Mouse (Mus musculus) embryonic facial prominence, embryonic 11.5 days (tissue): Measurements from ENCODE around the gene Smad1. TPM values are rescaled to one million over a fixed set of nuclear protein-coding genes. Genes with fewer than 3 reads are reported as not detected.
A peak's percentile ranks its signal among the peaks of the same experiment; 100 is the strongest.

Experiments
- ATAC-seq: fragments of 200-750 bp; cut with Nextera tagmentation; replicated peaks from 2 replicates; pipeline ENCODE4 v1.8.0; 2017; ENCODE audit warnings: low read depth; ENCODE audit not compliant: insufficient number of reproducible peaks, low FRiP score, low TSS enrichment
- DNase-seq: peaks from one replicate; pipeline ENCODE4 v3.0.0-alpha.2; 2015; ENCODE audit warnings: low spot score
- H3K27ac ChIP-seq: fragments of 300-500 bp; sonication (generic); replicated peaks from 2 replicates; pipeline ENCODE4 v1.5.1; 2014; ENCODE audit warnings: mild to moderate bottlenecking, low read depth, low read length, control low read depth
- H3K27me3 ChIP-seq: fragments of 300-500 bp; sonication (generic); 2 replicates; pipeline ENCODE4 v1.6.1; 2014; ENCODE audit warnings: mild to moderate bottlenecking, low read length, moderate library complexity, mixed read lengths; ENCODE audit not compliant: control insufficient read depth, insufficient read depth
- H3K36me3 ChIP-seq: fragments of 300-500 bp; sonication (generic); replicated peaks from 2 replicates; pipeline ENCODE4 v1.6.1; 2014; ENCODE audit warnings: low read depth, mild to moderate bottlenecking, low read length, moderate library complexity, mixed read lengths; ENCODE audit not compliant: control insufficient read depth, insufficient read depth
- H3K4me1 ChIP-seq: fragments of 300-500 bp; sonication (generic); 2 replicates; pipeline ENCODE4 v1.6.1; 2014; ENCODE audit warnings: low read length, mixed read lengths; ENCODE audit not compliant: control insufficient read depth, insufficient read depth
- H3K4me2 ChIP-seq: fragments of 300-500 bp; sonication (generic); 2 replicates; pipeline ENCODE4 v1.6.1; 2014; ENCODE audit warnings: low read depth, mild to moderate bottlenecking, control low read depth, low read length, moderate library complexity
- H3K4me3 ChIP-seq: fragments of 300-500 bp; sonication (generic); 2 replicates; pipeline ENCODE4 v1.5.1; 2014; ENCODE audit warnings: low read depth, low read length, control low read depth
- H3K9ac ChIP-seq: fragments of 300-500 bp; sonication (generic); replicated peaks from 2 replicates; pipeline ENCODE4 v1.6.1; 2014; ENCODE audit warnings: mild to moderate bottlenecking, control low read depth, low read length
- H3K9me3 ChIP-seq: fragments of 300-500 bp; sonication (generic); replicated peaks from 2 replicates; pipeline ENCODE4 v1.6.1; 2016; ENCODE audit warnings: mild to moderate bottlenecking, low read length, inconsistent platforms, mixed read lengths; ENCODE audit not compliant: control insufficient read depth
- WGBS: fragments of 180-500 bp; shearing (Covaris S2); extraction: QIAGEN DNeasy Blood & Tissue Kit; methylation state at CpG from one replicate; pipeline ENCODE4 v1.1.7; 2014; 5-methylcytosine and 5-hydroxymethylcytosine counted together
- polyA plus RNA-seq: library from polyadenylated mRNA; unstranded; fragments of >200 nt; fragmentation: Nextera tagmentation; extraction: Ambion mirVana; gene quantifications from 2 replicates; pipeline ENCODE4 v1.2.1, GENCODE M21; 2014

Gene Smad1
- polyA plus RNA-seq, 1 experiment from 2014 or later: 63.5 TPM

DNA sequence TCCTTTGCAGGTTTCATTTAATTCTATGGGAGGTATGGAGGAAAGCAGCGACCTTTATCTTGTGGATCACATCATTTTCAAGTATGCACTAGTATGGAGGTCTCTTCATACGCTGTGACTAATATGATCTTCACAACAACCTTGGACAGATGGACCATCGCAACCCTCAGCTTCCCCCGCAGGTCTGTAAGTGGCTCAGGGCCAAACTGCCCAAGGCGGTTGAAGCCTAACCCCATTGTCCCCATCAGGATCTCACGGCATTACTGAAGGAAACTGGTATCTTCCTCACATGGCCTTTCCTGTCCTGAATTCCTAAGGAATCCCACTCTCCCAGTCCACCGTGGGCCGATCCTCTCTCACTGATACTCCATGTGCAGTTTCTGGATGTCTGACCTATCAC is 34.5 kb downstream of the Smad1 start:
- H3K36me3 ChIP-seq: peaks cover 4% of the 10 kb centered on the region
- no peak overlapping the region for H3K27ac ChIP-seq
- ATAC-seq (no peak), DNase-seq (no peak)
- H3K4me3 ChIP-seq: no peak overlapping the region
- H3K4me1 ChIP-seq: no peaks in the 10 kb centered on the region
- H3K9ac ChIP-seq: no peak overlapping the region
- no peak overlapping the region for H3K4me2 ChIP-seq
- WGBS: 88% methylated on average over 8 of the region's 8 CpGs
- H3K9me3 ChIP-seq: no peaks in the 10 kb centered on the region
- no peaks in the 10 kb centered on the region for H3K27me3 ChIP-seq

DNA sequence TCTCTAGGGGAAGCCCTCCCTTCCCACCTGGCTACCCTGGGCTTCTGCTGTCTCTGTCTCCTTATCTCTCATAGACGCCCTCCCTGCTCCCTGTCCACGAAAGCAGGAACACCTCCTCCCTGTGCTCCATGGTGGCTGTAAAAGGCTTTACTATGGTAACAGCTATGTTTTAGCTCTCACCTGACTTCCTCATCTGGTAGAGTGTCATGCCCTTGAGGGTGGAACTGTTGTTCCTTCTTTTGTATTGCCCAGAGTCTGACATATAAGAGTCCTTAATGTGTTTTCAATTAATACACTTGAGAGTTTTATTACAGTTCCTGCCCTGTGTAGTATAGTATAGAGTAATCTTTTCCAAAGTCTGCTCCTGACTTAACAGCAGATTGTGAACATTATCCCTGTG is 36.9 kb downstream of the Smad1 start:
- H3K4me2 ChIP-seq: no peak overlapping the region
- H3K27ac ChIP-seq: no peak overlapping the region
- ATAC-seq (no peak), DNase-seq (no peak)
- H3K9me3 ChIP-seq: no peaks in the 10 kb centered on the region
- H3K9ac ChIP-seq: no peak overlapping the region
- no peak overlapping the region for H3K4me3 ChIP-seq
- 83% methylated on average over 2 of the region's 2 CpGs for WGBS
- no peaks in the 10 kb centered on the region for H3K4me1 ChIP-seq
- no peaks in the 10 kb centered on the region for H3K36me3 ChIP-seq
- no peaks in the 10 kb centered on the region for H3K27me3 ChIP-seq

DNA sequence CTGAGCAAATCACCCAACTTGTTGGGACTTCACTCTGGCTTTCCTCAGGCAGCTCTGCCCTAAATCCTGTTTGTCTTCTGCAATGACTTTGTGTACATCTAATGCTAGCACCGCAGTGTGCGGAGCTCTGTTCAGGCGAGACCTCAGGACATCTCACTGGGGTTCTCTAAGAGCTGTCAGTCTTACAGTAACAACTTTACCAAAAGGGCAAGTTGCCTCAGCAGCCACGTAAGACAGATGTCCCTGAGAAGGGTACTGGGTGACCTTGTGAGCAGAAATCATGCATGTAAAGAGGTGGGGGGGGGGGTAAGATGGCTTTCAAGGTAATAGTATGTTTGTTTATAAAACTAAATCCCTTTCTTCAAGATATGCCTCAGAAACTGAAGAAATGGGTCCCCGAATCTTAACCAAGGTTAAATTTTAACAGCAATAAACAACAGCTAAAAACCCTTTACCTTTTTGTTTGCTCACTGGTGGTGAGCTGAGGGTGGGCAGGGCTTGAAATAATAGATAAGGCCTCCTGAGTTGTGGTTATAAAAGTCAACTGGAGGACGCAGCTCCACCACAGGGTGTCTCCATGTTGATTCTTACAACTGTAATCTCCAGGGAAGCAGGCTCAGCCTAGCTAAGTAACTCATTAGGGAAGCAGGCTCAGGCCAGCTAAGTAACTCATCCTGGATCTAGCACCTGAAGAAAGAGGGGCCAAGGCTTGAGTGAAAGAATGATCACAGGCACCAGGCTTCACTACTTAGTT is 38.4 kb downstream of the Smad1 start:
- no peaks in the 10 kb centered on the region for H3K9me3 ChIP-seq
- H3K27me3 ChIP-seq: no peaks in the 10 kb centered on the region
- no peaks in the 10 kb centered on the region for H3K4me1 ChIP-seq
- H3K4me2 ChIP-seq: no peak overlapping the region
- 79% methylated on average over 6 of the region's 6 CpGs for WGBS
- H3K27ac ChIP-seq: no peak overlapping the region
- ATAC-seq: no peak
- no peak overlapping the region for H3K9ac ChIP-seq
- no peak for DNase-seq
- no peak overlapping the region for H3K4me3 ChIP-seq
- no peaks in the 10 kb centered on the region for H3K36me3 ChIP-seq

DNA sequence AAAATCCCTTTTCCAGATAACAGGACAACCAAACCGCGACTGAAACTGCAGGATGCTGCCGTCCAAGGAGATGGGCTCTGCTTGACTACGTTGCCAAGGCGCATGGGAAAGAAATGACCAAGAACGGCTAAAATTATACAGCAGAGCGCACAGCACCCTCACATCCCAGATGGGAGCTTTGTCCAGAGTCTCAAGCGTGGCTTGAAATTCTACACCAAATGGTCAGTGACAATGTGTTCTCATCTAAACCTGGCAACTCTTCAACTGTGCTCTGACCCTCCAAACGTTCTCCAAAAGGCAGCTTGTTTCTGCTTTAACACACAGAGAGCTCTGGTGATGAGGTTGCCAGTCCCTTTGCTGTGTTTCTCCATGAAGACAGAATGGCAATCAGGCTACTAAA is 39.0 kb downstream of the Smad1 start:
- Histone ChIP-seq H3K9ac (no peak overlapping the region), H3K4me3 (no peak overlapping the region), H3K4me2 (no peak overlapping the region), H3K27ac (no peak overlapping the region), H3K36me3 (no peaks in the 10 kb centered on the region), H3K27me3 (no peaks in the 10 kb centered on the region), H3K9me3 (no peaks in the 10 kb centered on the region), H3K4me1 (no peaks in the 10 kb centered on the region)
- ATAC-seq (no peak), DNase-seq (no peak)
- WGBS: 73% methylated on average over 9 of the region's 9 CpGs

DNA sequence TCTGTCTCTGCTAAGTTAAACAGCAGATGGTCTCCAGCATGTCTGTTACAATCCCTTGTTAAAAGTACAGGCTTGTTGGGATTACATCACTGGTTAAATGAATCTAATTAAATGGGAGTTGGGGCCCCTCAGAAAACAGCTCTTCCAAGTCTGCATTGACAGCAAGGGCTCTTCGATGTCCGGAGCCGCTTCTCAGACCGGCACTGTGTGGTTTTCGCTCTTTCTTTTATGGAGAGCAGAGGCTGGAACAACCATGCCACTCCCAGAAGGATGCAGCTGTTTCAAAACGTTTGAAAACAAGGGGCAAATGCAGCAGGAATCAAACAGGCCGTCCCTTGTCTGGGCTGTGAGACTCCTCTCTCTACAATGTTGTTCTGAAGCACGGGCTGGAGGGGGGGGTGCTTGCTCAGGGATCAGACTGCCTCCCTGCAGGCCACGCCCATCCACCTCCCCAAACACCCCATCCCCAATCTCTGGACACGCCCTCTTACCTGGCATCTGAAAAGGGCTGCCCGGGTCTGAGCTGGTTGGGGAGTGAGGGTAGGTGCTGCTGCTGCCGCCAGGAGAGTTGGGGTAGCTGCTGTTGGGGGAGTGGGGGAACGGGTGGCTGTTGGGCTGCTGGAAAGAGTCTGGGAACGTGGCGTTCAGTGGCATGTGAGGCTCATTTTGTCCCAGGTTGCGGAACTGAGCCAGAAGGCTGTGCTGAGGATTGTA is 43.4 kb downstream of the Smad1 start:
- H3K4me3 ChIP-seq: no peak overlapping the region
- no peaks in the 10 kb centered on the region; the same call in 1 of the 2 replicates for H3K36me3 ChIP-seq
- no peaks in the 10 kb centered on the region for H3K27me3 ChIP-seq
- no peak overlapping the region; the same call in 1 of the 2 replicates for H3K4me2 ChIP-seq
- H3K27ac ChIP-seq: no peak overlapping the region
- no peaks in the 10 kb centered on the region for H3K4me1 ChIP-seq
- H3K9ac ChIP-seq: no peak overlapping the region
- DNase-seq (peak; percentile 24), ATAC-seq (peak; percentile 66; the same call in 1 of the 2 replicates)
- H3K9me3 ChIP-seq: no peaks in the 10 kb centered on the region
- 33% methylated on average over 16 of the region's 16 CpGs for WGBS

DNA sequence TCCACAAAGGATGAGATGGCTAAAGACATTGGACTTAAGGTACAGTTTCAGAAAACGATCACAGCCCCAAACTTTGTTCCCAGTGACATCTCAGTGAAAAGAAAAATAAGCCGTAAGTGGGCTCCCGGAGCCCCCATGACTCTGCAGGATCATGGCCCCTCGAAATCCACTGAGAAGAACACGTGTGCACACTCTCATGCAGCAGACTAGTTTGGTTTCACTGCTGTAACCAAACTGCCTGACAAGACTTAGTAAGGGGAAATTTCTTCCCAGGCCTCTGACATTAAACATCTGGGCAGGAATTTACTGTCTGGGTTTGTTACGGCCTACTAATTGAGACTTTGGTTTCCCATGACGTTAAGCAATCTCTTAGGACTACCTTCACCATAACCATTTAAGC is 45.3 kb downstream of the Smad1 start:
- WGBS: 78% methylated on average over 7 of the region's 7 CpGs
- H3K27ac ChIP-seq: no peak overlapping the region

DNA sequence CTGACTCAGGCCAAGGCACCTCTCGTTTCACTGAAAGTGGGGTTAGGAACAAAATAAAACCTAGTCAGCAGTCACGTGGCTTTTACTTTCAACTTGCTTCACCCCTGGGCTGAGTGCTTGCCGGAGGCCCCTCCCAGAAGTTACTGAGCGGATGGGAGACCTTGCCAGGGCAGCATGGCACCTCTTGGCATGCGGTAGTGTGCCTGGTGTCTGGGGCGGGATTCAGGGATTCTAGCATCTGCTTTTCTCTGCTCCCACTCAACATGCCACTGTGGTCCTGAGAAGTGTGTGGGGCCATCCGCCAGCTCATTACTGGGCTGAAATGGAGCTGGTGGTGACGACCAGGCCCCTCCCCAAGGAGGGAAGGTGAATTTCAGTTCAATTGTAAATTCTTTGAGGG is 47.4 kb downstream of the Smad1 start:
- no peak overlapping the region for H3K4me2 ChIP-seq
- H3K4me1 ChIP-seq: no peaks in the 10 kb centered on the region
- H3K27me3 ChIP-seq: no peaks in the 10 kb centered on the region
- 84% methylated on average over 8 of the region's 8 CpGs for WGBS
- no peaks in the 10 kb centered on the region for H3K9me3 ChIP-seq
- H3K36me3 ChIP-seq: no peaks in the 10 kb centered on the region; the same call in 1 of the 2 replicates
- no peak overlapping the region for H3K4me3 ChIP-seq
- no peak overlapping the region for H3K27ac ChIP-seq
- ATAC-seq (no peak), DNase-seq (no peak)
- no peak overlapping the region for H3K9ac ChIP-seq

More for the DNA sequence above, 45.3 kb downstream of the Smad1 start:
- no peaks in the 10 kb centered on the region for H3K27me3 ChIP-seq
- no peaks in the 10 kb centered on the region for H3K4me1 ChIP-seq
- H3K4me3 ChIP-seq: no peak overlapping the region
- no peak overlapping the region for H3K4me2 ChIP-seq
- ATAC-seq (no peak), DNase-seq (no peak)
- no peak overlapping the region for H3K9ac ChIP-seq
- no peaks in the 10 kb centered on the region for H3K9me3 ChIP-seq
- H3K36me3 ChIP-seq: no peaks in the 10 kb centered on the region; the same call in 1 of the 2 replicates

DNA sequence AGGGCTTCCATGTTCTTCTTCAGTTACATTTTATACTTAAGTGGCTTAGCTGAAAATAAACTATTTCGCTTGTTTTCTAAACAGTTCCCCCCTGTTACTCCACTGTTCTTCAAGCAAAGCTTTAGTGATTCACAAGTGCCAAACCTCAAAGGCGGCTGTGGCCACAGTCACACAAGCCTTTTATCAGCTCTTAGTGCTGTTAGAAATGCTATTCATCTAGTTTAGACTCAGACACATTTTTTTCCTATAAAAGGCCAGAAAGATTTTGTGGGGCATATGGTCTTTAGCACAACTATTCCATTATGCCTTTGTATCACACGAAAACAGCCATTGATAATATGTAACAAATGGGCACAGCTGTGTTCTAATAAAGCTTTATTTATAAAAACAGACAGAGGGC is 48.5 kb downstream of the Smad1 start:
- ATAC-seq (no peak), DNase-seq (no peak)
- no peaks in the 10 kb centered on the region for H3K27me3 ChIP-seq
- no peaks in the 10 kb centered on the region for H3K9me3 ChIP-seq
- H3K4me2 ChIP-seq: no peak overlapping the region
- WGBS: 77% methylated on average over 3 of the region's 3 CpGs
- no peaks in the 10 kb centered on the region for H3K4me1 ChIP-seq
- H3K9ac ChIP-seq: no peak overlapping the region
- H3K27ac ChIP-seq: no peak overlapping the region
- H3K4me3 ChIP-seq: no peak overlapping the region
- H3K36me3 ChIP-seq: no peaks in the 10 kb centered on the region; the same call in 1 of the 2 replicates
